Mouse (Mus musculus) ES-Bruce4 (cell line): ENCODE measurements around the gene Tnfrsf17. TPM values are rescaled to one million over a fixed set of nuclear protein-coding genes. Genes with fewer than 3 reads are reported as not detected.

Source experiments
- H3K27ac ChIP-seq: 2 replicates; pipeline ENCODE4 v1.5.1; 2012; ENCODE audit warnings: low read length, inconsistent platforms; ENCODE audit not compliant: insufficient read depth
- H3K27me3 ChIP-seq: 2 replicates; pipeline ENCODE4 v1.6.1; 2012; ENCODE audit warnings: mild to moderate bottlenecking, low read length, inconsistent platforms; ENCODE audit not compliant: control insufficient read depth, poor library complexity, insufficient read depth, severe bottlenecking
- H3K36me3 ChIP-seq: 2 replicates; pipeline ENCODE4 v1.6.1; 2012; ENCODE audit warnings: inconsistent platforms, mild to moderate bottlenecking, low read length, moderate library complexity; ENCODE audit not compliant: control insufficient read depth, poor library complexity, insufficient read depth, severe bottlenecking
- H3K4me1 ChIP-seq: one replicate; pipeline ENCODE4 v1.8.1; 2011; ENCODE audit warnings: low read length; ENCODE audit not compliant: control insufficient read depth, insufficient read depth
- H3K4me3 ChIP-seq: 2 replicates; pipeline ENCODE4 v1.5.1; 2011; ENCODE audit warnings: low read depth, mild to moderate bottlenecking, low read length
- H3K9ac ChIP-seq: 2 replicates; pipeline ENCODE4 v1.6.1; 2012; ENCODE audit warnings: low read depth, mild to moderate bottlenecking, inconsistent platforms; ENCODE audit not compliant: poor library complexity, severe bottlenecking
- H3K9me3 ChIP-seq: replicated peaks from 2 replicates; pipeline ENCODE4 v1.6.1; 2012; ENCODE audit warnings: mild to moderate bottlenecking, low read length, inconsistent platforms; ENCODE audit not compliant: control insufficient read depth, poor library complexity, insufficient read depth, severe bottlenecking
- CTCF ChIP-seq: IDR thresholded peaks from one replicate; pipeline ENCODE4 v1.8.1; 2011; ENCODE audit warnings: low read depth, low read length
- EP300 ChIP-seq: IDR thresholded peaks from 2 replicates; pipeline ENCODE4 v1.6.1; 2011; ENCODE audit warnings: low read depth, low read length; ENCODE audit not compliant: insufficient read depth
- POLR2A ChIP-seq: IDR thresholded peaks from one replicate; pipeline ENCODE4 v1.8.1; 2011; ENCODE audit warnings: low read length; ENCODE audit not compliant: insufficient read depth
- polyA plus RNA-seq: library from polyadenylated mRNA; stranded (reverse); fragments of >200 nt; gene quantifications from 2 replicates; pipeline ENCODE4 v1.2.4, GENCODE M21; 2011; ENCODE audit warnings: low read depth; ENCODE audit not compliant: missing spikeins, insufficient read depth, insufficient read length

Gene Tnfrsf17
- not detected in 2 replicates for polyA plus RNA-seq

DNA sequence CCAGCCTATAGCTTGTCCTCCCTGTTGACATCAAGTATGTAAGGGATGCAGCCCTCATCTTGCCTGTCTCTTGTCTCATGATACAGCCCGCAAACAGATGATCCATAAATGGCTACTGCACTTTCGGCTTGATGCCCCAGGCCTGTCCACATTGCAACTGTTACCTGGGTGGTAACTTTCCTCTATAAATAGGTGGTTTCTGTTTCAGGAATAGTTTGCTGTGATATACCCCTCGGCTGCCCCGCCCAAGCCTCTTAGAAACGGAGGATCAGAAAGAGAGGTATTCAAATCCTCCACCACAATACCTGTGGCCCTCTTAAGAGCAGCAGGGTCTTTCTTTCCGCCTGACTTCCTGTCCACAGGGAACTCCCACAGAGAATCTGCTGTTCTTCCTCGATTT, at the start of gene Tnfrsf17:
Gene Tnfrsf17, plus strand, starts transcription at position 301 of the 400 bp plus-strand sequence.
- TF ChIP-seq POLR2A (no peak), CTCF (no peak), EP300 (no peak)
- Histone ChIP-seq H3K9me3 (no peaks in the 10 kb centered on the region), H3K36me3 (no peaks in the 10 kb centered on the region), H3K4me3 (no peak within 1 kb of the TSS), H3K4me1 (no peaks in the 10 kb centered on the region), H3K9ac (no peak within 1 kb of the TSS), H3K27me3 (no peaks in the 10 kb centered on the region), H3K27ac (no peak within 1 kb of the TSS)

DNA sequence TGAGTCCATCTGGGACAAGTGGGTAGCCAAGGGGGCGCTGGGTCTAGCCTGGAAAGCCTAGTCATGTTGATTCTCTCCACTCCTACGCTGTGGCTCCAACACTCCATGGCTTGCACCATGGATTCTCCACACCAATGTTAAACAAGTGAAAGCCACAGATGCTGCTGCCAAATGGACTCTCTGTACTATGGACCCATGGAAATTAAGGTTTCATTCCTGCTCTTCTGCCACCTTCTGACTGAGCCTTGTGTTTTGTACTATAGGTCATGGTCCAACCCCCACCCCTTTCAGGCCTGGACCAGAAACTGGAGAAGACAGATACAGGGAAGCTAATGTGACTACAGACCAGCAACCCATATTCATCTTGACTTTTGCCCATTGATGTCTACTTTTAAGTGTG, 47.1 kb upstream of the Tnfrsf17 start:
- H3K9ac ChIP-seq, result no peak overlapping the region
- H3K4me1 ChIP-seq, result no peaks in the 10 kb centered on the region
- no peak for TF ChIP-seq POLR2A
- no peak for TF ChIP-seq CTCF
- TF ChIP-seq EP300, result no peak
- H3K36me3 ChIP-seq, result no peaks in the 10 kb centered on the region
- H3K4me3 ChIP-seq, result no peak overlapping the region
- H3K27ac ChIP-seq, result no peak overlapping the region
- no peaks in the 10 kb centered on the region for H3K9me3 ChIP-seq
- no peaks in the 10 kb centered on the region for H3K27me3 ChIP-seq

GRCm38 (mm10) chr16:11269808-11270207, 43.8 kb upstream of the Tnfrsf17 start:
- Histone ChIP-seq H3K27me3 (no peaks in the 10 kb centered on the region), H3K27ac (no peak overlapping the region), H3K4me1 (peaks cover 3% of the 10 kb centered on the region), H3K9ac (no peak overlapping the region), H3K36me3 (no peaks in the 10 kb centered on the region), H3K9me3 (no peaks in the 10 kb centered on the region), H3K4me3 (no peak overlapping the region)
- TF ChIP-seq POLR2A (no peak), CTCF (no peak), EP300 (no peak)

- Histone ChIP-seq H3K9ac (no peak overlapping the region), H3K4me1 (peaks cover 5% of the 10 kb centered on the region), H3K27ac (no peak overlapping the region), H3K9me3 (no peaks in the 10 kb centered on the region), H3K36me3 (no peaks in the 10 kb centered on the region), H3K27me3 (no peaks in the 10 kb centered on the region), H3K4me3 (no peak overlapping the region)
- TF ChIP-seq EP300 (no peak), CTCF (no peak), POLR2A (no peak)
Measured at GRCm38 (mm10) chr16:11270642-11271041, 43.0 kb upstream of the Tnfrsf17 start.

DNA sequence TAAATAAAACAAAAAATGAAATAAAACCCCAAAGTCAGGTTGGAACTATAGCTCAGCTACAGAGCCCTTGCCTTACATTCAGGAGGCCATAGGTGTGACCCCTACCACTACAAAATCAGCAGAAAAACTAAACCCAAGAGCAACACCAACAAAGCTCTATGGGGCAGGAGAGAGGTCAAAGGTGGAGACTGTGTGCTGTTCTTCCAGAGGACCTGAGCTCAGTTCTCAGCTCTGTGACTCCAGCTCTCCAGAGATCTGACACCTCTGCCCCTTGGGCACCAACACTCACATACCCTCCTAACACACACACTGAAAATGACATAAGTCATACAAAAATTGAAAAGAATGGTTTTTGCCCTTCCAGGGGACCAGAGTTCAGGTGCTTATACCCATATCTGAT, 42.5 kb upstream of the Tnfrsf17 start:
- H3K4me1 ChIP-seq, result peaks cover 5% of the 10 kb centered on the region
- H3K27me3 ChIP-seq, result no peaks in the 10 kb centered on the region
- no peak overlapping the region for H3K9ac ChIP-seq
- H3K36me3 ChIP-seq, result no peaks in the 10 kb centered on the region
- no peak overlapping the region for H3K4me3 ChIP-seq
- no peak for TF ChIP-seq EP300
- TF ChIP-seq POLR2A, result no peak
- no peak for TF ChIP-seq CTCF
- no peak overlapping the region for H3K27ac ChIP-seq
- H3K9me3 ChIP-seq, result no peaks in the 10 kb centered on the region

DNA sequence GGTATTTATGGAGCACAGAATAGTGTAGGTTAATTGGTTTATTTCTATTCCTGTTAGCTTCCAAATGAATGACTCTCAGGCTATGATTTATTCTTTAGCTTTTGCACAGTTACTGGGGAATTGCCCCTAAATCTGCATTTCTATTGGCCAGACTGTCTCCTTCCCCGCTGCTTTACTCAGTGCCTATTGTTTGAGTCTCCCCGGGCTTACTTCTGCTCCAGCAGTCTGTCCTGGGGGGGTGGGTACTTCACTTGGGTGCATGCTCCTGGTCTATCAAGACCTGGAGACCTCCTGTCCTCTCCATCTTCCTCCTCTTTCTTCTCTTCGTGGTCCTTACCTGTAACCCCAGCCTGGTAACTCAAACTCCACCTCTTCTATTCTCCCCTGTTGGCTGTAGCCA, 36.7 kb upstream of the Tnfrsf17 start:
- no peaks in the 10 kb centered on the region for H3K9me3 ChIP-seq
- peaks cover 7% of the 10 kb centered on the region for H3K4me1 ChIP-seq
- TF ChIP-seq CTCF (no peak), EP300 (0 out of 2 replicates have a peak, but pooled peaks have one; percentile 35)
- H3K4me3 ChIP-seq, result no peak overlapping the region
- 0 out of 2 replicates have a peak overlapping the region, but pooled peaks have one; percentile 57 for H3K27ac ChIP-seq
- H3K36me3 ChIP-seq, result no peaks in the 10 kb centered on the region
- no peak overlapping the region for H3K9ac ChIP-seq
- no peaks in the 10 kb centered on the region for H3K27me3 ChIP-seq

- peaks cover 4% of the 10 kb centered on the region for H3K4me1 ChIP-seq
- H3K27me3 ChIP-seq, result no peaks in the 10 kb centered on the region
- TF ChIP-seq POLR2A, result no peak
Measured at GRCm38 (mm10) chr16:11278778-11279177, 34.8 kb upstream of the Tnfrsf17 start.

More at GRCm38 (mm10) chr16:11278778-11279177, 34.8 kb upstream of the Tnfrsf17 start:
- Histone ChIP-seq H3K9me3 (no peaks in the 10 kb centered on the region), H3K4me3 (no peak overlapping the region), H3K36me3 (no peaks in the 10 kb centered on the region), H3K9ac (no peak overlapping the region), H3K27ac (no peak overlapping the region)
